Mouse (Mus musculus) brain, embryonic 14.5 days (tissue): Measurements from ENCODE around the gene 2610301B20Rik.

Source experiments
- CTCF ChIP-seq: fragments of 200-500 bp; IDR thresholded peaks from 2 replicates; pipeline ENCODE4 v1.5.1; 2012; ENCODE audit warnings: inconsistent platforms, mild to moderate bottlenecking, moderate library complexity, borderline replicate concordance; ENCODE audit not compliant: insufficient read depth, insufficient read length; ENCODE audit errors: extremely low read depth
- POLR2A ChIP-seq: fragments of 200-500 bp; IDR thresholded peaks from 2 replicates; pipeline ENCODE4 v1.6.1; 2012; ENCODE audit warnings: mild to moderate bottlenecking, inconsistent platforms, borderline replicate concordance; ENCODE audit not compliant: poor library complexity, insufficient read depth, insufficient read length, severe bottlenecking; ENCODE audit errors: extremely low read depth

- TF ChIP-seq CTCF (no peak), POLR2A (no peak)
These were observed 9.6 kb downstream of the 2610301B20Rik start for GRCm38 (mm10) chr4:10883740-10884408.
